Mouse (Mus musculus) neutrophil, adult 5-6 weeks (primary cell): ENCODE data around the gene Dab1. TPM values are rescaled to one million over a fixed set of nuclear protein-coding genes. Genes with fewer than 3 reads are reported as not detected.

Experiments
- ATAC-seq: fragments of 151-379, 151-347 bp; 2 replicates; pipeline ENCODE4 v1.8.0; 2017; ENCODE audit warnings: mild to moderate bottlenecking, moderate TSS enrichment; ENCODE audit not compliant: insufficient number of reproducible peaks, poor library complexity, low FRiP score, severe bottlenecking; ENCODE audit errors: extremely low read depth
- total RNA-seq: library from RNA; stranded (forward); fragments of 200-1000 nt; gene quantifications from 2 replicates; pipeline ENCODE4 v1.2.3, GENCODE M21; 2017

Dab1 gene
- total RNA-seq, 1 experiment from 2014 or later: not detected

DNA sequence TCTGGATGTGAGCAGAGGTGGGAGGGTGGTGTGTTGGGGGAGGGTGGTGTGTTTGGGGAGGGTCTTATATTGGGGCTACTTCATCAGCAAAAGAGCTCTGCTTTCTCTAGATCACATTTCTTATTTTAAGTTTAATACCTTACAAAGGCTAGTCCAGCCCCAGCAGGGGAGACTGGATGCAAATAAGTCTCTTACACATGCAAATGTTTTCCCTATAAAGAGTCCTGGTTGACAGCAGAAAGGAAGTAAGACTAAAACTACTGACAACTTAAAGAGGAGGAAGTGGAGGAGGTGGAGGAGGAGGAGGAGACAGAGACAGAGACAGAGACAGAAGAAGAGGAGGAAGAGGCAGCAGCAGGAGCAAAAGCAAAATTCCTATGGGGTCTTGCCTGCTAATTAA, 885.8 kb downstream of the Dab1 start:
- no peak for ATAC-seq

DNA sequence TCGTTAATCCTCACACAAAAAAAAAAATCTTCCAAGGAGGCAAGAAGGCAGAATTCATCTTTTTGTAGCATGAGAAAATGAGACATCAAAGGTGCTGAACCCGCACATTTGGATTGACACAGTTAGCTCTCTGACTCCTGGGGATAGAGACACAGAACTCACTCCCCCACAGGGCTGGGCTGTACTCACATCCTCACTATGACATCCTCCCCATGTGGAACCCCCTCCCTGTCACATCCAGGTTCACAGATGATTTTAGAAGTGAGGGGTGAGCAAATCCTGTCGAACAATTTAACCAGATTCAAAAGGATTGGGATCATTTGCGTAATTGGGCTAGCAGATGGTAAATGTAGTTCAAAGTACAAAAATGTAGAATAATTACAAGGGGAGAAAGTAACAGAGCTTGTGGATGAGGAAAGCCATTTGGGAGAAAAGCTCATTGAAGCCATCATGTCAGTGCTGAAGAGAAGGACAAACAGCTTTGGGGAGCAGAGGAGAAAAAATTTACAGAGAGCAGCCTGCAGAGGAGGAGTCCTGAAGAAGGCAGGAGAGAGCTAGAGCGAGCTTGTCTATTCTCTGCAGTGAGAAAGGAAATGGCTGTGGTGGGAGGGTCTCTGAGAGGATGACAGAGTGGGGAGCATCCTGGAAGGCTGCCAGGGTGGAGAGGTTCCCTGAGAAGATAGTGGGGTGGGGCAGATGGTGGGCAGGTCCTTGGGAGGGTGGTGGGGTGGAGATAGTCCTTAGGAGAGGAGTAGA, 890.2 kb downstream of the Dab1 start:
- ATAC-seq: no peak

DNA sequence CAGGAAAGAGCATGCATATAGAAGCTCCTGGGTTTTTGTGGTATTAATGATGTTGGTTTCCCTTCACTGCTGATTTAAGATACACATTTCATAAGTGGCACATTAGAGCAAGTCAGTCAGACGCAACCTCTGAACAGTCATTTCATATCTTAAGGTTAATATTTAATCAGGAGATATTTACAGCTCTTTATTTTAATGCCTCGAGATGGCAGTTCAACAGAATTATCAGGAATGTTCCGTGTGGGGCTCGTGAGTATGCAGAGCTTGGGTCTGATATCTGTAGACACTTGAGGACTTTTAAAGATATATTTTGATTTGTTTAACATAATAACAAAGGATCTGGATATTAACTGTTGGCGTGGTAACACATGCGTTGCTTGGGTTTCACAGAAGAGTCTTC, 892.7 kb downstream of the Dab1 start:
- ATAC-seq: no peak

DNA sequence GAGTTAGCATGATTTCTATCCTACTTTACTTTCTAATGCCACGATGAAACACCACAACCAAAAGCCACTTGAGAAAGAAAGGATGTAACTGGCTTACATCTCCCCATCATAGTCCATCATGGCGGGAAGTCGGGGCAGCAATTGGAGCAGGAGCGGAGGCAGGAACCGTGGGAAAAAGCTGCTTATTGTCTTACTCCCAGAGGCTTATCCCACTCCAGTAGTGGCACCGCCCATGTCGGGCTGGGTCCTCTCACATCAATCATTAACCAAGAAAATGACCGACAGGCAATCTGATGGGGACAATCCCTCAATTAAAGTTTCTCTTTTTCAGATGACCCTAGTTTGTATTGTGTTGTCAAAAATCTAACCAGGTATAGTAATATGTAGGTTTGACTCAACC, 893.4 kb downstream of the Dab1 start:
- no peak for ATAC-seq

DNA sequence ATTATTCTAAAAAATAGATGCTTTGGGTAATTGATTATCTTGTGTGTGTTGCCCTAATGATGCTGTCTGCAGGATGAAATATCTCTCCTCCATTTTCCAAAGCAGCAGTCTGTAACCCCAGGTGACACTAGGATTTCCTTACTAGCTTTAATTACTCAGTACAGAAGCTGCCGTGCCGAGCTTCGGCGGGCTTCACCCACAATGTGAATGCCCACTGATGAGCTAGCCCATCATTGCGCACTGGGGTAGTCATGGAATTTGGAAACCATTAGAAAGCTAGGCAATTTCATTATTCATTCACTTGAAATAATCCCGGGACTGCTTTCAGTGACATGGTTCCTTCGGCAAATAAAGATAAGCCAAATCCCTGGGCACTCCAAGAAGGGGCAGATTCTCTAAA, 894.5 kb downstream of the Dab1 start:
- no peak for ATAC-seq

DNA sequence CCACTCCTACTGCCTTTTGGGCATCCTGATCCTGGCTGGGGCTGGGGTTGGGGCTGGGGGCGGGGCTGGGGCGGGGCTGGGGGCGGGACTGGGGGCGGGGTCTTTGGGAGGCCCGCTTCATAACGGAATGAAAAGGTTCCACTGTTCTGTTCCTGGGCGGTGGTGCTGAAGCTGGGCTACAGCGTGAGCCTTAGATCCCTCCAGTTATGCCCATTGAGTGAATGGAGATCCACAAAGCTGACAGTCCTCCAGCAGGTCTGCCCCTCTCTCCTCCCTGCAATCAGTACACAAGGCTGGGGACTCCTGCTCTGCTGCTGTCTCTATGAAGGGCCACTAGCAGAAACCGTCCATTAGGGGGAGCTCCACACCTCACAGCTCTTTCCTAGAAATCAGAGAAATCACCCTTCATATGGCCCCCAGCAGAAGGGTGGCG, 895.4 kb downstream of the Dab1 start:
- ATAC-seq: no peak

DNA sequence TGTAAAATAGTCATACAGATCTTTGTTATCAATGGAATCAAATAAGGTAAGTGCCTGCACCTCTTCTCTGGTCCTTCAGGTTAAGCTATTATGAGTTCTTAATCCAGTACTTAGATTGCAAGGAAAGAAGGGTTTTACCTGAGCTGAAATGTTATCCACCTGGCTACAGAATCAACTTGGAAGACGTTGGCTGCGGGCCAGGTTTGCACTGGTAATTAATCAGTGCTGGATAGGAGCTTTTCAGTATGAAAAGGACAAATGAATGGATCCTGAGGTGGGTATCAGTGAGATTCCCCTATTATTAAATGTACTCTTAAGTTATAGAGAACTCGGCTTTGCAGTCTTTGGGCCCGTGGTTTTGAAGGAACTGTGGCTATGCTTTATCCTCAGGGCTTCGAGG, 896.5 kb downstream of the Dab1 start:
- ATAC-seq: no peak

DNA sequence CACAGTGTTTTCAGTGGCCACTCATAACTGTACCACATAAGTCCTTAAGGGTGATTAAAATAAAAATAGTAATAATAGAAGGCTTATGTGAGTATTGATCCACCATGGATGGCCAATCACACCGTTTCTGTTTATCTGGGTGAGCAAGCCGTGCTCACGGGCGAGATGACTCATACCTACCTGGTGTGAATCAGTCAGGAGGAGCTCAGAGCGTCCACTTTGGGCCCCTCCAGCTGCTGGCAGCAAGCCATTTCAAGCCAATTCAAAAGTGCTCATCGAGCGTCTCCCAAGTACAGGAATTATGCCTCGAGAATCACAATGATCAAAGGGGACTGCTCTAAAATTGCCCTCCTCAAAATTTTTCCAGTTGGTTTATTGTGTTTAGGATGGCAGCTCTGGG, 903.2 kb downstream of the Dab1 start:
- ATAC-seq: no peak

DNA sequence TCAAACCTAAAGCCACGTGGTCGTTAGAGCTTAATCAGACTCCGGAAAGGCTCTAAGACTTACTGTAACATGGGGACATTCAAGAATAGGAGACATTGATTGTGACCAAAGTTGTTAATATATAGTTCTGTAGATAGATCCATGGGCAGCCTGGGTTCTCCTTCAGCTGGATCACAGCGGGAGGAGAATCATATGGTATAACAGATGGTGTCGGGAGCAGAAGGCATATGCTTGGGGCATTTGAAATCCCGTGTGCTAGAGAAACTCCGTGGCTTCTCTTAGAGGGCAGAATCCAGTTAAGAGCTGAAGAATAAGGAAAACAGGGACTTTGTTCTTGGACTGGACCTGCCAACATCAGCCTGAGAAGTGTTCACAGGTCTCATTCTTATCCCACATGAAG, 904.6 kb downstream of the Dab1 start:
- ATAC-seq: no peak

DNA sequence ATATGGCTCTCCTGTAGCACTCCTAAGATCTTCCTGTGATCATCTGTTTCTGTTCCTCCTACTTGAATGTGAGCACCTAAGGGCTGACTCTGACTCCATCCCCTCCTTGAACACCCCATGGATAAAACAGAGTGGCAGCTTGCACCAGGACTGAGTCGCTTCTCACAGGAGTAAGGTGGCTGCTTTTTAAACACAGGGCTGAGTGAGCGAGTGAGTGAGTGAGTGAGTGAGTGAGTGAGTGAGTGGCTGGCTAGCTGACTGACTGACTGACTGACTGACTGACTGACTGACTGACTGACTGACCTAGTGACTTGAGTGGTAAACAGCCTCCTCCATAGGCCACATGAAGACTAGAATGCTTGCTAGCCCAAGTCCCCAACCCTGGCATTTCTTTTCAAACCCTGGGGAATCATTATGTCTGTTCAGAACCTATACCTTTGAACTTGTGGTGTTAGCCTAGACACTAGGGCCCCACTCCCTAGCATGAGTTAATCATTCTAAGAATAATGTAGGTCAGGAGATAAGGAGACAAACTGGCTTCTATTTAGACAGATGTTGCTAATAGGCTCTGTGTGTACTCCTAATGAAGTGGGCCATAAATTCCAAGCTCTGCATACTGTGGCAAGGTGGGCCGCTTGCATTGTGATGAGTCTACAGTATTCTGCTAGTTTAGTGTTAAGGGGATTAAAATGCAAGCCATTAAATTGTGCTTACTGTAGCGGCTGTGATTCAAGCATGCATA, 910.9 kb downstream of the Dab1 start:
- no peak for ATAC-seq

DNA sequence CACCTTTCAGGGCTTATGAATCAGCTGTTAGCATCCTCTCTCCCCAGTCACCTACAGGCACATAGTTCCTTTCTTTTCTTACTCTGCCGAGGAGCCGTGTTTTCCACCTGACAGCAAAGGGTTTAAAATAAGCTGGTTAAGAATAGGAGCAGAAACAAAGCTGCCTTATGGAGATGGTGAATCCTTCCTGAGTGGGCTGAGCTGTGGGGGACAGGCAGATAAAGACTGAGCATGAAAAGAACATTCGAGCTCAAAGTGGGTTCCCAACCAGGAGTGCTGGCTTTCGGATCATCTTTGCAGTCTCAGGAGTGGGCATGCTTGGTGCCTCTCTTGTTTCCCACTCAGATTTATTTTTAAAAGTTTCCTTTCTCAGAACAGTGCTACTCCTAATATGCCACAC, 913.7 kb downstream of the Dab1 start:
- ATAC-seq: no peak

DNA sequence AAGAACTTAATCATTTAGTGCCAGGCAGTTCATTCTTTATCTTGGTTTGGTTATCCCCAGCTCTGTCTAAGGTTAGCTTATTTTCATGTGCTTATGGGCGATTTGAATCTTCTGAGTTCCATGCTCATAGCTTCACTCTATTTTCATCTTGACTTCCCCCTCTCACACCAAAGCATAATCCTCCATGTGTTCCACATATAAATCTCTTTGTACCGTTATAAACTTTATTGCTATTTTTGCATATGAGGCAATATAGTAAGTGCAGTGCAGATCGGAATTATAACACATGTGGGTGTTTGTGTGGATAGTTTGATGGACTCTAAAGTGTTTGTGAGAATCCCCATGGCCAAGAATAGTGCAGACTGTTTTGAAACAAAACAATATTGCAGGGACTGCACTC, 919.3 kb downstream of the Dab1 start:
- no peak for ATAC-seq

DNA sequence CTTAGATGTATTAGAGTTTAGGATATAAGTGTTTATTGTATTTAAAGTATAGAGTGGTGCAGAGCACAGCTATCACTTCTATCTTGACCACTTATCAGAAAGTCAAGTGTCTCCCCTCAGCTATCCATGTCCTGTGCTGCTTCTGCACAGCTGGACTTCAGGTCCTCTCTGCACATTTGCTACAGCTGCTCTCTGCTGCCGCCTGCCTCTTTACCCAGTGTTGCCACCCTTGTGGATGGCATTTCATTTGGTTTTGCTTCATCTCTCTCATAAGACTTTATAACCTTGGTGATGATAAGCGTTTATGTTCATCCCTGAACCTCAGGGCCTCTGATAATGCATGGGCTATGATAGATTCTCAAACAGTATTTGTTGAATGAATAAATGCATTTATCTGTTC, 919.9 kb downstream of the Dab1 start:
- no peak for ATAC-seq

DNA sequence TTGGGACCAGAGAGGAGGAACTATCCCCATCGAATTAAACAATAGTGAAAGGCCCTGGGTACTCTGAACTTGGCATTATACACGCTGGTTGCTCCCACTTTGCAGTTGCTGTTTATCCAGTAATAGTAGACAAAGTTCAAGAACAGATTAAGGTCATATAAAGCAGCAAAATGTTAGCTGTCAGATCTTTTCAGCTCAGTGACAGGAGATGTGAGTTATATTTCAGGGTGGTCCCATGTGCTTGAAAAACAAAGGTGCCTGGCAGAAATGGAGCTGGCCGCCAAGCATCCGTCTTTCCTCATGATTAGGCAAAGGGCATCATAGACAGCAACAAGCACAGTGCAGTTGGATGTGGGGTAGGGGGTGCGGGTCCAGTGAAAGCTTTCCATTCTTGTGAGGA, 927.9 kb downstream of the Dab1 start:
- no peak for ATAC-seq

DNA sequence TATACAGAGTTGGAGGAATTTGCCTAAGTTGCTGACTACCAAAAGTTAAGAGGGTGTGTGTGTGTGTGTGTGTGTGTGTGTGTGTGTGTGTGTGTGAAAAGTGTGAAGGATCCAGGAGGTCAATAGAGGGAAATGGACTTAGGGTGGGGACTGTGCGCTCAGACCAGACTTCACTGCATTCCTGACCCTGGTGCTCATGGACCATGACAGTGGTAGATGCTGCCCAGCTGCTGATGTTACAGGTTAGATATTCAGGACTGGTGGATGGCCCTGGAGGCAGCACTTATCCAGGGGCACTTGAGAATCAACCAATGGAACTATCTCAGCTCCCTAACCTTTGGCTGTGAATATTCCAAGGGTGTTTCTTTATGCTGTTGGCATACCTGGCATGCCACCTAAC, 929.1 kb downstream of the Dab1 start:
- no peak for ATAC-seq

DNA sequence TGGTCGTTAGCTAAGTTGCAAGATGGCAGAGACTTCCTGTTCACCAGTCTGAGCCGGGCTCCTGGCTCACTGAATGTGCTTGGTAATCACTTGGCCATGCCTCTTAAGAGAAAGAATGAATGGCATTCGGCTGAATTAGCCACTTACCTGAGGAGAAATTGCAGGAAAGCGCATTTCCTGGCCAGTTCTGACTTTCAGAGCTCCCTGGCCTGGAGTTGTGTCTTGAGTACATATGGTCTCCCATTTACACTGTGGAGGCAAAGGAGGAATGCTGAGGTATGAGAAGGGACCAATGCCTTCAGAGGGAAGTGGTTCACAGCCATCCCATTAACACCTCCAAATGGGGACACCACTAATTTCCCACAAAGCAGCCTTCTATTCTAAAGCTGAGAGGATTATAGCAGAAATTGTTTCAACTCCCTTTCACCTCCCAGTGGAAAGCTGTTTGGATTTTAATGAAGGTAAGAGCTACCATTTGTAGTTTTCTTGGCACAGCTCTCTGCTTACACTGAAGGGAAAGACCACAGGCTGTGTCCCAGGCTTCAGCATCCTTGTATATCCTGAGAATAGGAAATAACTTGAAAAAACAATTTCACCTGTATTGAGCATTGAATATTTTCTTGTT, 931.5 kb downstream of the Dab1 start:
- no peak for ATAC-seq

DNA sequence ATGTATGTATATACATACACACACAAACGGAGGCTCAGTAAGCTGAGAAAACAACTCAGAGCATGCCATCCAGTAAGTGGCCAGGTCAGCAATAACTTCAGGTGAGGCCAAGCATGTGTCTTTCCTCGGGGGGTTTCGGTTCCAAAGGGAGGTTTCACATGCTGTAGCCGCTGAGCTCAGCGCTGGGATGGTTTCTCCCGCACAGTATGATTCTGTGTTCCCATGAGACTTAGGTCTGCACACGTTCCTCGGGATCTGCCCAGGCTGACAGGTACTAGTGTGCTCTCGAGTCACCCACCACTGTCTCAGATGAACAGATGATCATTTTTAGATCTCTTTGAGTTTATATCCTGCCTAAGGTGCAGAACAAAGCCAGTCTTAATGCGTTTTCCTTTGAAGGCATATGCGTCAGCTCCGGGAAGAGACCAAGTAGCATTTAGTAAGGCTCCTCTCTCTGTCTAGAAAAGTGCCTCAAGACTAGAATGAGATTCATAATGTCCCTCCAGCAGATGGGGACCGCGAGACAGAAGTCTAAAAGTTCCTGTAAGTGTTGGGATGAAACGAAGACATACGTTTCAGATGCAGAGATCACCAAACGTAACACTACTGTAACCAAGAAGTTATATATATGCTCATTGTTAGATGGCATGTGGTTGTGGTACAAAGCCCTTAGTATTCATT, 932.4 kb downstream of the Dab1 start:
- ATAC-seq: no peak

DNA sequence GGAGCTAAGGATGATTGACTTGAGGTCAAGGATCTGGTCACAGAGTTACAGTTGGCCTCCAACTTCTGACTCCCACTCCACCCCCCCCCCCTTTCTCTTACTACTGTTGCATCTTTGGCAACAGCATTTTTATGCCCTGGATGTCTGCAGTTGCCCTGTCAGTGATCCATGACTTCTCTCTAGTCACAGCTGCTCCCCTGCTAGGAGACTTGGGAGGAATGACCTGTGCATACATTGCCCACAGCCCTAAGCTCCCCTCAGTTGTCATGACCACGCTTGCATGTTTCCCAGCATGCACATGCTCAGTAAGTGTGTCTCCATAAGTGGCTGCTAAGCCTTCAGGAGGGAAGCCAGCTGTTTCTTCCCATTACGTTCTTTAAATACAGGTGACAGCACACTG, 936.2 kb downstream of the Dab1 start:
- no peak for ATAC-seq

DNA sequence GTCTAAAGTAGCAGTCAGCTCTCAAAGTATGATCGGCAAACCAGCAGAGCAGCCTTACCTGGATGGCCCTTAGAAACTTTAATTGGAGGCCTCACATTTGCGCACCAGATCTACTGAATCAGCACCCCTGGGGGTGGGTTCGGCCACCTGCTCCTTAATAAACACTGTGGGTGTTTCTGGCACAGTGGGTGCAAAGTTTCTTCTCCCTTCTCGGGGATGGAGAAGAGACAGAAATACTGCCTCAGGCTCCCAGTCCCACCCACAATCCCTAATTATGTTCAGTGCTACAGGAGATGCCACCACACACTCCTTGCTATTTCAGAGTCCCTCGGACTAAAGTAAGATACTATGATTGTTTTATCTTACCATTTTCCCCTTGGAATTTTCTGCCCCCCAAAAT, 944.4 kb downstream of the Dab1 start:
- ATAC-seq: no peak

DNA sequence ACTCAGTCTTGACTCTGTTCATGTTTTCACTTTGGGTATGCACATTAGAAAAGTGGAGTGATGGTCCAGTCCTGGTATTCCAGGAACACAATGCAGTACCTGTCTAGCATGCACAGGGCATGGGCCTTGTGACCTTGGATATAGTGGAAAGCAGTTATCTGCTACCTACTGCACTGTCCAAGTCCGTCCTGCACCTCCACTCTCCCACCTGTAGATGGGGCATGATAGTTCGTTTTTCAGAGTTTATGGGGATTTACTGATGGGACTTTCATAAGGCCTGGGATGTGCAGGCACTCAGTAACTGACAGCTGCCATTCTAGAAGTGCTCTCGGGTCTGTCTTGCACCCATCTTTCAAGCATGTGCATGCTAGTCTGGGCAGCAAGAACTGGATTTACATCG, 951.4 kb downstream of the Dab1 start:
- no peak for ATAC-seq
